15 mouse cellular contexts compared by ENCODE assay signal in genomic region chr2:77503674-77504351, GRCm38 (mm10).
DNase-seq lines count a peak whose midpoint lies in the region; ATAC-seq and TF ChIP-seq lines count a peak whose summit lies in the region.
"Had no signal": no experiment of that assay in that cellular context is flagged by ENCODE, and none has a peak within 500 bp of the region (broad histone marks: within the 10 kb centered on the region; RNA-seq: fewer than 3 reads in every experiment).

No protein-coding gene starts in this region.

- ATAC-seq in liver, postnatal 0 days: peak; percentile 35
- peak; percentile 76 for ATAC-seq in stomach, postnatal 0 days (ENCODE audit: low FRiP score, low TSS enrichment)
- no peak for ATAC-seq in midbrain, embryonic 11.5 days (ENCODE audit: low FRiP score)
- no peak for ATAC-seq in midbrain, embryonic 16.5 days

- no peaks in the 10 kb centered on the region for H3K36me3 ChIP-seq in liver, postnatal 0 days (replicated peaks; ENCODE audit: insufficient read depth, low read length)
- H3K36me3 ChIP-seq in stomach, postnatal 0 days (ENCODE audit: control insufficient read depth, insufficient read depth, low read length): no peaks in the 10 kb centered on the region
- H3K36me3 ChIP-seq in midbrain, embryonic 11.5 days (ENCODE audit: control insufficient read depth, insufficient read depth, low read length): no peaks in the 10 kb centered on the region
- no peaks in the 10 kb centered on the region for H3K36me3 ChIP-seq in midbrain, embryonic 16.5 days (ENCODE audit: control insufficient read depth, insufficient read depth, low read length)
- H3K36me3 ChIP-seq: forebrain, embryonic 12.5 days; limb, embryonic 15.5 days had no signal

- no peak for TF ChIP-seq CTCF in liver, postnatal 0 days (IDR thresholded peaks at IDR 0.05; ENCODE audit: low read depth)
- TF ChIP-seq CTCF in stomach, postnatal 0 days (IDR thresholded peaks at IDR 0.05; ENCODE audit: low read depth): no peak

- H3K9me3 ChIP-seq in liver, postnatal 0 days (ENCODE audit: low read length): no peaks in the 10 kb centered on the region
- H3K9me3 ChIP-seq in stomach, postnatal 0 days (ENCODE audit: control insufficient read depth, low read length): no peaks in the 10 kb centered on the region
- no peaks in the 10 kb centered on the region for H3K9me3 ChIP-seq in midbrain, embryonic 11.5 days (ENCODE audit: control insufficient read depth, low read length)
- no peaks in the 10 kb centered on the region for H3K9me3 ChIP-seq in midbrain, embryonic 16.5 days (replicated peaks; ENCODE audit: control insufficient read depth, low read length, poor library complexity, severe bottlenecking)
- H3K9me3 ChIP-seq: forebrain, embryonic 12.5 days; limb, embryonic 15.5 days had no signal

- no peak overlapping the region for H3K4me2 ChIP-seq in liver, postnatal 0 days (ENCODE audit: low read depth, low read length)
- 0 out of 2 replicates have a peak overlapping the region, but pooled peaks have one; percentile 3 for H3K4me2 ChIP-seq in stomach, postnatal 0 days (replicated peaks; ENCODE audit: low read depth)
- H3K4me2 ChIP-seq in midbrain, embryonic 11.5 days: no peak overlapping the region
- no peak overlapping the region for H3K4me2 ChIP-seq in midbrain, embryonic 16.5 days (ENCODE audit: low read length)
- H3K4me2 ChIP-seq: forebrain, embryonic 12.5 days; limb, embryonic 15.5 days had no signal

- no peak for TF ChIP-seq EP300 in liver, postnatal 0 days (IDR thresholded peaks at IDR 0.05; ENCODE audit: low read depth)
- TF ChIP-seq EP300 in stomach, postnatal 0 days (optimal IDR thresholded peaks at IDR 0.05): no peak

- no peaks in the 10 kb centered on the region for H3K27me3 ChIP-seq in liver, postnatal 0 days (ENCODE audit: insufficient read depth, low read length)
- no peaks in the 10 kb centered on the region for H3K27me3 ChIP-seq in stomach, postnatal 0 days (ENCODE audit: control insufficient read depth, insufficient read depth, low read length)
- H3K27me3 ChIP-seq in midbrain, embryonic 11.5 days (ENCODE audit: control insufficient read depth, insufficient read depth, low read length): no peaks in the 10 kb centered on the region
- H3K27me3 ChIP-seq in midbrain, embryonic 16.5 days (ENCODE audit: control insufficient read depth, insufficient read depth, low read depth, low read length): no peaks in the 10 kb centered on the region
- H3K27me3 ChIP-seq: forebrain, embryonic 12.5 days; limb, embryonic 15.5 days had no signal

- no peak overlapping the region for H3K4me3 ChIP-seq in liver, postnatal 0 days (ENCODE audit: low read depth, low read length)
- no peak overlapping the region for H3K4me3 ChIP-seq in stomach, postnatal 0 days (ENCODE audit: low read depth, low read length)
- no peak overlapping the region for H3K4me3 ChIP-seq in midbrain, embryonic 11.5 days (ENCODE audit: low read depth, low read length)
- H3K4me3 ChIP-seq in midbrain, embryonic 16.5 days (ENCODE audit: low read depth, low read length): no peak overlapping the region
- H3K4me3 ChIP-seq: forebrain, embryonic 12.5 days; limb, embryonic 15.5 days had no signal

- peaks cover 28% of the 10 kb centered on the region for H3K4me1 ChIP-seq in liver, postnatal 0 days (ENCODE audit: insufficient read depth)
- no peaks in the 10 kb centered on the region for H3K4me1 ChIP-seq in stomach, postnatal 0 days (replicated peaks; ENCODE audit: control insufficient read depth, insufficient read depth)
- H3K4me1 ChIP-seq in midbrain, embryonic 11.5 days (ENCODE audit: control insufficient read depth, insufficient read depth, low read length): no peaks in the 10 kb centered on the region
- peaks cover 7% of the 10 kb centered on the region; the same call in 1 of the 2 replicates for H3K4me1 ChIP-seq in midbrain, embryonic 16.5 days (ENCODE audit: control insufficient read depth, insufficient read depth, low read length)

- peak overlapping the region; percentile 9 for H3K27ac ChIP-seq in liver, postnatal 0 days (ENCODE audit: low read depth)
- peak overlapping the region; percentile 79 for H3K27ac ChIP-seq in stomach, postnatal 0 days (replicated peaks)
- H3K27ac ChIP-seq in midbrain, embryonic 11.5 days (ENCODE audit: low read depth, low read length): no peak overlapping the region
- no peak overlapping the region for H3K27ac ChIP-seq in midbrain, embryonic 16.5 days (ENCODE audit: low read length)
- H3K27ac ChIP-seq: forebrain, embryonic 12.5 days; kidney, postnatal 0 days; limb, embryonic 15.5 days had no signal

- H3K9ac ChIP-seq in liver, postnatal 0 days (replicated peaks): no peak overlapping the region
- H3K9ac ChIP-seq in stomach, postnatal 0 days (ENCODE audit: low read length): no peak overlapping the region
- no peak overlapping the region for H3K9ac ChIP-seq in midbrain, embryonic 11.5 days (ENCODE audit: low read length)
- H3K9ac ChIP-seq in midbrain, embryonic 16.5 days (ENCODE audit: low read depth, low read length): no peak overlapping the region
- H3K9ac ChIP-seq: forebrain, embryonic 12.5 days; limb, embryonic 15.5 days had no signal

- WGBS in liver, postnatal 0 days (ENCODE audit: insufficient replicate concordance): 83% methylated on average over 6 of the region's 6 CpGs
- WGBS in stomach, postnatal 0 days: 73% methylated on average over 6 of the region's 6 CpGs
- 90% methylated on average over 6 of the region's 6 CpGs for WGBS in midbrain, embryonic 11.5 days
- WGBS in midbrain, embryonic 16.5 days: 85% methylated on average over 6 of the region's 6 CpGs

- no peak for DNase-seq in liver, postnatal 0 days
- DNase-seq in liver: no peak
- peak; percentile 50 for DNase-seq in cerebellum, adult 8-10 months
- peak; percentile 59 to 62 for DNase-seq in cerebellum, postnatal 36 days
- peak; percentile 30 for DNase-seq in stomach, postnatal 0 days (ENCODE audit: low spot score)
- DNase-seq in midbrain, embryonic 11.5 days (ENCODE audit: low spot score, missing footprints): no peak
- DNase-seq: gastrocnemius, postnatal 10 days; layer of hippocampus, postnatal 36 days; lung, adult 2 months; lung, postnatal 36 days; thymus, postnatal 36 days had no signal

Comparison
In these comparisons a context has a peak if more than half of its experiments do, and no peak if none do; other contexts are left out.
1. ATAC-seq: peak in liver, postnatal 0 days (single experiment) and stomach, postnatal 0 days (single experiment); none in midbrain, embryonic 11.5 days (single experiment) and midbrain, embryonic 16.5 days (single experiment).
2. DNase-seq: peak in cerebellum, adult 8-10 months (single experiment), cerebellum, postnatal 36 days (2 of 2) and stomach, postnatal 0 days (single experiment); none in liver, postnatal 0 days (single experiment), liver (single experiment) and midbrain, embryonic 11.5 days (single experiment).
3. H3K27ac ChIP-seq: peak in liver, postnatal 0 days (single experiment) and stomach, postnatal 0 days (single experiment); none in midbrain, embryonic 11.5 days (single experiment) and midbrain, embryonic 16.5 days (single experiment).